Mouse (Mus musculus): ENCODE data around the gene Cks2. TPM values are rescaled to one million over a fixed set of nuclear protein-coding genes. Genes with fewer than 3 reads are reported as not detected.
"Not testable (repeated sequence)": the region's sequence is repeated elsewhere in the genome, so short reads cannot be mapped to it uniquely, and the experiment has no call there.

The Cks2 gene
- polyA plus RNA-seq, 1 experiment: 36.5 TPM

DNA sequence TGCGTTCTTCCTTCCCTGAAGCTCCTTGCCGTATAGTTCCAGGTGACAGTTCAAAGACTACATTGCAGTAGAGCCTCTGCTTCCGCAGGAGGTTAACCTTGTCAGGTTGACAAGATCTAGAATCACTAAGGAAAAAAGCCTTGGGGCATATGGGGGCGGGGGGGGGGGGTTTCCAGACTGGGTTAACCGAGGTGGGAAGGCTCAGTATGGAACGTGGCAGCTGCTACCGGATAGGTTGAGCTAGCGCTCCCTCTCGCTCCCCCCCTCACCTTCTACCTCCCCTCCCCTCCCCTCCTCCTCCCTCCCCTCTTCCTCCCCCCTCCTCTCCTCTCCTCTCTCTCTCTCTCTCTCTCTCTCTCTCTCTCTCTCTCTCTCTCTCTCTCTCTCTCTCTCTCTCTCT lies 26.4 kb upstream of the Cks2 start:
- Histone ChIP-seq H3K27ac (ENCODE audit: insufficient read depth, low read depth, low read length) (no peak overlapping the region), H3K36me3 (ENCODE audit: control insufficient read depth, insufficient read depth, low read length) (no peaks in the 10 kb centered on the region), H3K4me1 (ENCODE audit: control insufficient read depth, insufficient read depth, low read length) (no peaks in the 10 kb centered on the region), H3K27me3 (replicated peaks; ENCODE audit: control insufficient read depth, insufficient read depth, low read length) (no peaks in the 10 kb centered on the region), H3K4me3 (ENCODE audit: insufficient read depth, low read depth, low read length) (no peak overlapping the region)
- TF ChIP-seq CTCF (conservative IDR thresholded peaks at IDR 0.05; ENCODE audit: insufficient read depth, insufficient read length, low read depth, low read length) (no peak), POLR2A (IDR thresholded peaks at IDR 0.05; ENCODE audit: low read depth, low read length) (no peak)
- 22% methylated on average over 9 of the region's 9 CpGs for WGBS
- DNase-seq: no peak

DNA sequence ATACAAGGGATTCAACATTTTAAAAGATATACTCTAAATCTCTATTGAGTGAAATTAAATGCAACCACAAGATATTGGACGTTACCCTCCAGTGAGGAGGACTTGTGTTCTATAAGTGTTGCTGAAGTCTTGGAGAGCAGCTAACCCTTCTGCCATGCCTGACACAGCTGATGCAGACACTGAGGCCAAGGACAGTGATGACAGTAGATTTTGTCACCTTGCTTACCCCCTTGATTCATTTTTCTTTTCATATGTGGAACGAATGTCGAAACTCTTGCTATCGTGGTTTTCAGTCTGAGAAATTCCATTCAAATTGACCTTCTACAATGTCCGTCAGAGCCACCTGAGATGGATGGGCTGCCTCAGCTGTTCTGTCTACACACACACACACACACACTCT lies 22.4 kb upstream of the Cks2 start:
- 93% methylated on average over 5 of the region's 5 CpGs for WGBS
- TF ChIP-seq CTCF (conservative IDR thresholded peaks at IDR 0.05; ENCODE audit: insufficient read depth, insufficient read length, low read depth, low read length) (no peak), POLR2A (IDR thresholded peaks at IDR 0.05; ENCODE audit: low read depth, low read length) (no peak)

DNA sequence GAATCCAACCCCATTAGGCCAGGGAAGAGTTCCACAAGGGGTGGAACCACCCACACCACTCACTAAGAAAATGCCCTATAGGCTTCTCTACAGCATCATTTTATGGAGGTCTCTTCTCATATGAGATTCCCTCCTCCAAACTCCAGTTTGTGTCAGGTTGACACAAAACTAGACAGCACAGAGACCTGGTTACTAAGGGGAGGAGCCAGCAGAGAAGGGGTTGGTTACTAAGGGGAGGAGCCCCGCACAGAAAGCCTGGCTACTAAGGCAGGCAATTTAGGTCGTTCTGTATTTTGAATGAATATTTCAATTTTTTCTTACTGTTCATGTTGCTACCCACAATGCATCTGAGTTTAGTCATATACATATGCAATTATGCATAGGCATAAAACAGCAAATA lies 21.4 kb upstream of the Cks2 start:
- DNase-seq: no peak

More for the DNA sequence above, 22.4 kb upstream of the Cks2 start:
- Histone ChIP-seq H3K4me1 (ENCODE audit: control insufficient read depth, insufficient read depth, low read length) (no peaks in the 10 kb centered on the region), H3K4me3 (ENCODE audit: insufficient read depth, low read depth, low read length) (no peak overlapping the region), H3K36me3 (ENCODE audit: control insufficient read depth, insufficient read depth, low read length) (no peaks in the 10 kb centered on the region), H3K27me3 (replicated peaks; ENCODE audit: control insufficient read depth, insufficient read depth, low read length) (no peaks in the 10 kb centered on the region), H3K27ac (ENCODE audit: insufficient read depth, low read depth, low read length) (no peak overlapping the region)
- no peak for DNase-seq

DNA sequence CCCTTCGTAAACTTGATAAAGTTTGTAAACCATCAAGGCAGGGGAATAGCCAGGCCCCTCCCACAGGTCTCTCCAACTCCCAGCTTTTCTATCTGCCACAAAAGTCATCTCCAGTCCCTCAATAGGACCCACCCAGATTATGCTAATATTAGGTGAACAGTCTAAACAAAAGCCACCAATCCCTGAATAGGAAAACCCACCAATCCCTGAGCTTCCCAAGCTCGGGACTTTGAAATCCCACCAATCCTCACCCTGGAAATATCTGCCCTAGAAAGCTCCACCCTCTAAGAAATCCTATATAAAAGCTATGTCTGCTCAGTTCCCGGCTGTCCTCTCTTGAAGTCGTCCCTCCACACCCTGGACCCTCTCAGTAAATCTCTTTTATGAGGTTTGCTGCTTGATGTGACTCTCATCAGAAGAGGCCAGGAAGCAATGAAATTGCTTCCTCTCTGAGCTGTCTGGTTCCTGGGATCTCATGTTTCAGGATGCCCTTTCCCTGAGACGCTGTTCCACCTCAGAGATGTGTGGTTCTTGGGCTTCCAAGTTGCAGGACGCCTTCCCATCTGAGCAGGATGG lies 16.7 kb upstream of the Cks2 start:
- H3K36me3 ChIP-seq (ENCODE audit: control insufficient read depth, insufficient read depth, low read length): no peaks in the 10 kb centered on the region
- H3K27me3 ChIP-seq (replicated peaks; ENCODE audit: control insufficient read depth, insufficient read depth, low read length): no peaks in the 10 kb centered on the region
- no peak overlapping the region for H3K4me3 ChIP-seq (ENCODE audit: insufficient read depth, low read depth, low read length)
- H3K27ac ChIP-seq (ENCODE audit: insufficient read depth, low read depth, low read length): no peak overlapping the region
- 53% methylated on average over 6 of the region's 6 CpGs for whole genome bisulfite sequencing
- DNase-seq: no peak
- TF ChIP-seq POLR2A (IDR thresholded peaks at IDR 0.05; ENCODE audit: low read depth, low read length) (no peak), CTCF (conservative IDR thresholded peaks at IDR 0.05; ENCODE audit: insufficient read depth, insufficient read length, low read depth, low read length) (no peak)
- H3K4me1 ChIP-seq (ENCODE audit: control insufficient read depth, insufficient read depth, low read length): no peaks in the 10 kb centered on the region

More for the DNA sequence above, 21.4 kb upstream of the Cks2 start:
- H3K27ac ChIP-seq (ENCODE audit: insufficient read depth, low read depth, low read length): no peak overlapping the region
- TF ChIP-seq CTCF (conservative IDR thresholded peaks at IDR 0.05; ENCODE audit: insufficient read depth, insufficient read length, low read depth, low read length): no peak
- TF ChIP-seq POLR2A (IDR thresholded peaks at IDR 0.05; ENCODE audit: low read depth, low read length): no peak
- WGBS: 87% methylated on average over 2 of the region's 2 CpGs
- H3K36me3 ChIP-seq (ENCODE audit: control insufficient read depth, insufficient read depth, low read length): no peaks in the 10 kb centered on the region
- no peak overlapping the region for H3K4me3 ChIP-seq (ENCODE audit: insufficient read depth, low read depth, low read length)
- H3K4me1 ChIP-seq (ENCODE audit: control insufficient read depth, insufficient read depth, low read length): no peaks in the 10 kb centered on the region
- no peaks in the 10 kb centered on the region for H3K27me3 ChIP-seq (replicated peaks; ENCODE audit: control insufficient read depth, insufficient read depth, low read length)

DNA sequence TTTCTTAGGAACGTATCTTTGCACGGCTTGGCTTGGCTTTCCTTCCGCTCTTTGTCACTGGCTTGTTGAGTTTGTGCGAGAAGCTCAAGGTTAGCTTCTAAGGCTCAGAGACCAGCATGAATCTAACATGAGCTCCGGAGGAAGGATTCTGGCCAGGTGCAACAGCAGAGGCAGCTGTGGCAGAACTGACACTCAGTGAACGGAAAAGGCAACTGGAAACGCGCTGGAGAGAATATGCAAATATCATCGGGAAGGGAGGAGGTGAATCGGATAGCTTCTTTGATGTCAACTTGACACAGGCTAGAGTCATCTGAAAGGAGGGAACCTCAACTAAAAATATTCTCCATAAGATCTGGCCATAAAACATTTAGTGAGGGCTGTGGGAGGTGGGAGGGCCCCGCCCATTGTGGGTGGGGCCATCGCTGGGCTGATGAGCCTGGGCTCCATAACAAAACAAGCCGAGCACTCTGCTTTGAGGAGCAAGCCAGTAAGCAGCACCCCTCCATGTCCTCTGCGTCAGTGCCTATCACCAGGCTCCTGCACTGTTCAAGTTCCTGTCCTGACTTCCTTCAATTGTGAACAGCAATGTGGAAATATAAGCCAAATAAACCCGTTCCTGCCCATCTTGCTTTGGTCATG lies 13.6 kb upstream of the Cks2 start:
- 77% methylated on average over 15 of the region's 15 CpGs for WGBS
- Histone ChIP-seq H3K27me3 (replicated peaks; ENCODE audit: control insufficient read depth, insufficient read depth, low read length) (no peaks in the 10 kb centered on the region), H3K27ac (ENCODE audit: insufficient read depth, low read depth, low read length) (no peak overlapping the region), H3K4me3 (ENCODE audit: insufficient read depth, low read depth, low read length) (no peak overlapping the region), H3K36me3 (ENCODE audit: control insufficient read depth, insufficient read depth, low read length) (no peaks in the 10 kb centered on the region), H3K4me1 (ENCODE audit: control insufficient read depth, insufficient read depth, low read length) (no peaks in the 10 kb centered on the region)
- DNase-seq: no peak
- TF ChIP-seq POLR2A (IDR thresholded peaks at IDR 0.05; ENCODE audit: low read depth, low read length): no peak
- no peak for TF ChIP-seq CTCF (conservative IDR thresholded peaks at IDR 0.05; ENCODE audit: insufficient read depth, insufficient read length, low read depth, low read length)

DNA sequence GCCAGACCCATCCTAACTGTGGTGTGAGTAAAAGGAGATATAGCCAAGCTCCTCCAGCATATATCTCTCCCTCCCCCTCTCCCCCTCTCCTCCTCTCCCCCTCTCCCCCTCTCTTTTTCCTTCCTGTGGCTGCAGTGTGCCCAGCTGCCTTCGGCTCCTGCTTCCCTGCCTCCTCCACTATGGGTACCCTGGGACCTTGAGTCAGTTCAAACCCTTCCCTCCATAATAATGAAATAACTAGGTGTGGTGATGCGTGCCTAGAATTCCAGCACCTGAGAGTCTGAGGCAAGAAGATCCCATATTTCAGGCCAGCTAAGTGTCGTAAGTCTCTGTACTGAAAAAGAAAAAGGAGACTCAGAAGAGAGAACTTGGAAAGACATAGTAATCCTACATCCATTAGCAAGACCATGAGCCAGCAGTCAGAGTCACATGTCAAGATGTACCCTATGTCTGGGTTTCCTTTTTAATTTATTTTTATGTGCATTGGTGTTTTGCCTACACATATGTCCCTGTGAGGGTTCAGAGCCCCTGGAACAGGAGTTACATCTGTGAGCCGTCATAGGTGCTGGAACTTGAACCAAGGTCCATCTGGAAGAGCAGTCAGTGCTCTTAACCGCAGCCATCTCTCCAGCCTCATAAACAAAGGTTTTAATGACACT lies 12.3 kb upstream of the Cks2 start:
- Histone ChIP-seq H3K36me3 (ENCODE audit: control insufficient read depth, insufficient read depth, low read length) (no peaks in the 10 kb centered on the region), H3K4me3 (ENCODE audit: insufficient read depth, low read depth, low read length) (no peak overlapping the region), H3K27me3 (replicated peaks; ENCODE audit: control insufficient read depth, insufficient read depth, low read length) (no peaks in the 10 kb centered on the region), H3K4me1 (ENCODE audit: control insufficient read depth, insufficient read depth, low read length) (no peaks in the 10 kb centered on the region; the same call in 1 of the 2 replicates), H3K27ac (ENCODE audit: insufficient read depth, low read depth, low read length) (no peak overlapping the region)
- 71% methylated on average over 5 of the region's 5 CpGs for WGBS
- TF ChIP-seq CTCF (conservative IDR thresholded peaks at IDR 0.05; ENCODE audit: insufficient read depth, insufficient read length, low read depth, low read length): no peak
- no peak for TF ChIP-seq POLR2A (IDR thresholded peaks at IDR 0.05; ENCODE audit: low read depth, low read length)
- no peak for DNase-seq

GRCm38 (mm10) chr13:51635384-51635783 lies 9.6 kb upstream of the Cks2 start:
- 32% methylated on average over 6 of the region's 9 CpGs for WGBS
- DNase-seq: not testable (repeated sequence)

More at GRCm38 (mm10) chr13:51635384-51635783, 9.6 kb upstream of the Cks2 start:
- not testable (repeated sequence) for H3K36me3 ChIP-seq (ENCODE audit: control insufficient read depth, insufficient read depth, low read length); H3K4me3 ChIP-seq (ENCODE audit: insufficient read depth, low read depth, low read length); H3K4me1 ChIP-seq (ENCODE audit: control insufficient read depth, insufficient read depth, low read length); H3K27ac ChIP-seq (ENCODE audit: insufficient read depth, low read depth, low read length); H3K27me3 ChIP-seq (replicated peaks; ENCODE audit: control insufficient read depth, insufficient read depth, low read length)

All from kidney, adult 2 months (tissue).